23 mouse cellular contexts compared by ENCODE assay signal in the genomic region with DNA sequence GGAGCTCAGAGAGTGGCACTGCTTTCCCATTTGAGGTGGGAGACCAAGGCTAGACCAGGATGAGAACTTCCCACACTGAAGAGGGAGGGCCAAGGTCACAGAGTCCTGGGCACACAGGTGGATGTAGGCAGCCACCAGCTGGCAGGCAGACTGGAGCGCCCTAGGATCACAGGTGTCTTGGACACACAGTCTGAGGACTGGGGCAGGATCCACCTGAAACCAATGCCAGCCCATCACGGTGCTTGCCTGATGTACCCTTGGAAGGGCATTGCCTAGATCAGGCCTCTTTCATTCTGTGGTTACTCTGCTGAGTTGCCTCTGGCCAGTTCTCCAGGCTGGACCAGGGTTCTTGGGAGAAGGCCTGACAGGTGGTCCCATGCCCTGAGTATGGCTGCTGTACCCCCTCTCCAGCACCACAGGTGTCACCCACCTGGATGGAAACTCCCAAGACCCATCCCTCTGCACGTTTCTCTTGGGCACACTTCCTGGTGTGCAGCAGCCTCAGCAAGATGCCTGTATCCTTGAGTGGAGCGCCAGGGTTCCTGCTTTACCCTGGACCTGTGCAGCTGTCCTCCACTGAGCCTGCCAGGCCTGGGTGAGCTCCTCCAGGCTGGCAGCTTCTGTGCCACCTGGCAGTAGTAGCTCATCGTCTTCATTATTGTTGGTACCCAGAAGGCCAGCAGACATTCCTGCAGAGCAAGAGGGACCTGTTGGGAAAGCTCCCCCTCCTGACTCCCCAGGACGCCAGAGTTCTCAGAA. TPM values are rescaled to one million over a fixed set of nuclear protein-coding genes. Genes with fewer than 3 reads are reported as not detected.
A peak's percentile ranks its signal among the peaks of the same experiment; 100 is the strongest.
DNase-seq lines count a peak whose midpoint lies in the region; ATAC-seq and TF ChIP-seq lines count a peak whose summit lies in the region.
"Had no signal": no experiment of that assay in that cellular context is flagged by ENCODE, and none has a peak within 500 bp of the region (broad histone marks: within the 10 kb centered on the region; RNA-seq: fewer than 3 reads in every experiment).

No protein-coding gene starts in this region.

- intact Hi-C loops in gastrocnemius, postnatal 14 days (cut with DNase I; ENCODE audit: low total_unique reads): loop anchor here (5.0 to 10.0 kb wide), 2 partner anchors 230 to 293 kb away; no protein-coding TSS in a partner anchor

- H3K27me3 ChIP-seq in cerebellum, adult 2 months (ENCODE audit: control insufficient read depth, insufficient read depth, low read length): no peaks in the 10 kb centered on the region
- no peaks in the 10 kb centered on the region for H3K27me3 ChIP-seq in liver, embryonic 11.5 days (replicated peaks; ENCODE audit: control insufficient read depth, insufficient read depth, low read length)
- H3K27me3 ChIP-seq: embryonic facial prominence, embryonic 13.5 days; forebrain, embryonic 12.5 days; hindbrain, embryonic 12.5 days had no signal

- no peak overlapping the region for H3K4me2 ChIP-seq in liver, embryonic 11.5 days
- H3K4me2 ChIP-seq: embryonic facial prominence, embryonic 13.5 days; forebrain, embryonic 12.5 days; hindbrain, embryonic 12.5 days had no signal

- peak overlapping the region; percentile 14 for H3K27ac ChIP-seq in cerebellum, adult 2 months (ENCODE audit: insufficient read depth, low read length)
- no peak overlapping the region for H3K27ac ChIP-seq in liver, embryonic 11.5 days (ENCODE audit: low read depth, low read length)
- H3K27ac ChIP-seq: embryonic facial prominence, embryonic 13.5 days; forebrain, embryonic 12.5 days; heart, embryonic 10.5 days; hindbrain, embryonic 12.5 days had no signal

- H3K9ac ChIP-seq in liver, embryonic 11.5 days (ENCODE audit: low read depth, low read length): no peak overlapping the region
- H3K9ac ChIP-seq: embryonic facial prominence, embryonic 13.5 days; forebrain, embryonic 12.5 days; hindbrain, embryonic 12.5 days had no signal

- H3K9me3 ChIP-seq in liver, embryonic 11.5 days (ENCODE audit: control insufficient read depth, low read length): no peaks in the 10 kb centered on the region
- H3K9me3 ChIP-seq: embryonic facial prominence, embryonic 13.5 days; forebrain, embryonic 12.5 days; heart, embryonic 10.5 days; hindbrain, embryonic 12.5 days had no signal

- WGBS in cerebellum, adult 2 months: 23% methylated on average over 6 of the region's 6 CpGs
- WGBS in liver, embryonic 11.5 days: 81% methylated on average over 6 of the region's 6 CpGs

- DNase-seq in gastrocnemius, postnatal 14 days: peak; percentile 45
- no peak for DNase-seq in gastrocnemius, postnatal 4 days (ENCODE audit: low spot score in 2 of 2)
- DNase-seq in cerebellum, adult 11 months: peak; percentile 67
- DNase-seq in cerebellum, adult 2 months: peak; percentile 74 to 83
- peak; percentile 71 to 76 for DNase-seq in cerebellum, postnatal 25 days
- no peak for DNase-seq in liver, embryonic 11.5 days (ENCODE audit: low spot score)
- DNase-seq: adrenal gland, adult 2 months; adrenal gland, postnatal 25 days; heart, postnatal 4 days had no signal

- peaks cover 40% of the 10 kb centered on the region for H3K4me1 ChIP-seq in cerebellum, adult 2 months (ENCODE audit: control insufficient read depth, insufficient read depth, low read length)
- no peaks in the 10 kb centered on the region for H3K4me1 ChIP-seq in liver, embryonic 11.5 days (replicated peaks; ENCODE audit: control insufficient read depth, insufficient read depth, low read length)
- H3K4me1 ChIP-seq: forebrain, embryonic 12.5 days; hindbrain, embryonic 12.5 days had no signal

- ATAC-seq in CD4-positive, CD25-positive, alpha-beta regulatory T cell, adult 4 months: no peak
- ATAC-seq in liver, embryonic 11.5 days (replicated peaks; ENCODE audit: low FRiP score): no peak
- ATAC-seq: forebrain, embryonic 16.5 days; hindbrain, embryonic 16.5 days; inflammation-experienced regulatory T-cells, adult 6 months; intestine, postnatal 0 days had no signal

- TF ChIP-seq POLR2A in cerebellum, adult 2 months (IDR thresholded peaks at IDR 0.05; ENCODE audit: borderline replicate concordance, insufficient read depth, low read length): no peak

- H3K4me3 ChIP-seq in cerebellum, adult 2 months (replicated peaks; ENCODE audit: insufficient read depth, low read depth, low read length): no peak overlapping the region
- H3K4me3 ChIP-seq in liver, embryonic 11.5 days (ENCODE audit: low read depth, low read length): no peak overlapping the region
- H3K4me3 ChIP-seq: embryonic facial prominence, embryonic 13.5 days; forebrain, embryonic 12.5 days; heart, embryonic 10.5 days; hindbrain, embryonic 12.5 days had no signal

- H3K36me3 ChIP-seq in liver, embryonic 11.5 days (ENCODE audit: control insufficient read depth, insufficient read depth, low read length): no peaks in the 10 kb centered on the region
- H3K36me3 ChIP-seq: embryonic facial prominence, embryonic 13.5 days; heart, embryonic 10.5 days; hindbrain, embryonic 12.5 days had no signal

- TF ChIP-seq CTCF in cerebellum, adult 2 months (IDR thresholded peaks at IDR 0.05; ENCODE audit: borderline replicate concordance, insufficient read depth, low read depth, low read length): no peak

RNA-seq across cellular contexts. Expression of gene Rmi2, which starts 30.2 kb away (rescaled TPM):
- 1 to 10 TPM; 1.5 to 2.0 TPM for total RNA-seq in gastrocnemius, postnatal 14 days (2021)
- total RNA-seq in gastrocnemius, postnatal 4 days (2021): 1 to 10 TPM; 1.6 to 1.8 TPM
- polyA plus RNA-seq in cerebellum, adult 2 months (2012; rRNA removed): 0.52 and 0.74 TPM in 2 replicates
- 1 to 10 TPM in 1 of 2 experiments, under 1 TPM in 1; 0.67 to 1.6 TPM for polyA plus RNA-seq in CD4-positive, CD25-positive, alpha-beta regulatory T cell, adult 4 months (2017; shearing (Covaris generic))
- polyA plus RNA-seq in liver, embryonic 11.5 days (2014; fragmentation: Nextera tagmentation; extraction: Ambion mirVana): 3.0 and 3.4 TPM in 2 replicates

RNA-seq across cellular contexts. Expression of gene Gm11172, which starts 52.3 kb away (rescaled TPM):
- not detected for total RNA-seq in gastrocnemius, postnatal 14 days (2021)
- not detected for total RNA-seq in gastrocnemius, postnatal 4 days (2021)
- polyA plus RNA-seq in cerebellum, adult 2 months (2012; rRNA removed): not detected in 2 replicates
- not detected for polyA plus RNA-seq in CD4-positive, CD25-positive, alpha-beta regulatory T cell, adult 4 months (2017; shearing (Covaris generic))
- not detected in 2 replicates for polyA plus RNA-seq in liver, embryonic 11.5 days (2014; fragmentation: Nextera tagmentation; extraction: Ambion mirVana)
- total RNA-seq: adrenal gland, adult 2 months; adrenal gland, postnatal 25 days; ES-E14; granulocyte monocyte progenitor cell, adult 5-6 weeks; heart, postnatal 10 days; heart, postnatal 4 days had no signal
- polyA plus RNA-seq: adrenal gland, adult 2 months; embryonic facial prominence, embryonic 13.5 days; forebrain, embryonic 12.5 days; forebrain, embryonic 16.5 days; frontal cortex, adult 2 months; heart, embryonic 10.5 days; heart, embryonic 14.5 days; hindbrain, embryonic 12.5 days; hindbrain, embryonic 16.5 days; inflammation-experienced regulatory T-cells, adult 6 months; intestine, postnatal 0 days had no signal

RNA-seq across cellular contexts. Expression of gene Prm1, which starts 59.4 kb away (rescaled TPM):
- not detected for total RNA-seq in gastrocnemius, postnatal 14 days (2021)
- total RNA-seq in gastrocnemius, postnatal 4 days (2021): not detected
- not detected in 2 replicates for polyA plus RNA-seq in cerebellum, adult 2 months (2012; rRNA removed)
- under 1 TPM in 1 of 2 experiments, not detected in 1; 0.75 TPM for polyA plus RNA-seq in CD4-positive, CD25-positive, alpha-beta regulatory T cell, adult 4 months (2017; shearing (Covaris generic))
- not detected in 2 replicates for polyA plus RNA-seq in liver, embryonic 11.5 days (2014; fragmentation: Nextera tagmentation; extraction: Ambion mirVana)
- total RNA-seq: adrenal gland, adult 2 months; adrenal gland, postnatal 25 days; ES-E14; granulocyte monocyte progenitor cell, adult 5-6 weeks; heart, postnatal 10 days; heart, postnatal 4 days had no signal
- polyA plus RNA-seq: adrenal gland, adult 2 months; embryonic facial prominence, embryonic 13.5 days; forebrain, embryonic 12.5 days; forebrain, embryonic 16.5 days; frontal cortex, adult 2 months; heart, embryonic 10.5 days; heart, embryonic 14.5 days; hindbrain, embryonic 12.5 days; hindbrain, embryonic 16.5 days; intestine, postnatal 0 days had no signal

Comparison
In these comparisons a context has a peak if more than half of its experiments do, and no peak if none do; other contexts are left out.
1. DNase-seq: peak in gastrocnemius, postnatal 14 days (single experiment), cerebellum, adult 11 months (single experiment), cerebellum, adult 2 months (2 of 2) and cerebellum, postnatal 25 days (2 of 2); none in gastrocnemius, postnatal 4 days (0 of 2) and liver, embryonic 11.5 days (single experiment).